Mouse (Mus musculus): ENCODE measurements around the gene Srpk1. TPM values are rescaled to one million over a fixed set of nuclear protein-coding genes. Genes with fewer than 3 reads are reported as not detected.
"Not testable (repeated sequence)": the region's sequence is repeated elsewhere in the genome, so short reads cannot be mapped to it uniquely, and the experiment has no call there.

The Srpk1 gene
- polyA plus RNA-seq, 1 experiment from 2014 or later = 105 TPM

DNA sequence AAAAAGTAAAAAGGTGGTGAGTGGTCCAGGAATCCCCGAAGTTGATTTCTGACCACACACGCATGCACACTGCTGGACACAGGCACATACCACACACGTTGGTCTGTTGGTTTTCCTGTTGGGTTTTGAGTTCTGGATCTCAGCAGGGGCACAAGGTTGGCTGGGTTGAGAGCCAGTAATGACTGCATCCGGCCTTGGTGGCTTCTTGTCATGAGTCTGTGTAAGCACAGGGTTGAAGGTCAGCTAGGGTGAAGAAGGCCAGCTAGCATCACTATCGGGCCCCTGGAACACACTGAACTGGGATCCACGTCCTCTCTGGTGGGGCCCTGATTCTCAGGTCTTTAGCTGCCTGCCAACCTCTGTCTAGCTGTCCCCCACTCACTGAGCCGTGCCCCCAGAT is 50.0 kb downstream of the Srpk1 start:
- Histone ChIP-seq H3K27me3 (peaks cover 25% of the 10 kb centered on the region; the same call in 1 of the 2 replicates), H3K9ac (no peak overlapping the region), H3K9me3 (no peaks in the 10 kb centered on the region), H3K4me3 (no peak overlapping the region), H3K4me1 (replicated peaks) (peaks cover 13% of the 10 kb centered on the region), H3K36me3 (no peaks in the 10 kb centered on the region), H3K4me2 (no peak overlapping the region), H3K27ac (no peak overlapping the region)
- ATAC-seq (ENCODE audit: low FRiP score) = no peak
- WGBS = 87% methylated on average over 7 of the region's 7 CpGs

DNA sequence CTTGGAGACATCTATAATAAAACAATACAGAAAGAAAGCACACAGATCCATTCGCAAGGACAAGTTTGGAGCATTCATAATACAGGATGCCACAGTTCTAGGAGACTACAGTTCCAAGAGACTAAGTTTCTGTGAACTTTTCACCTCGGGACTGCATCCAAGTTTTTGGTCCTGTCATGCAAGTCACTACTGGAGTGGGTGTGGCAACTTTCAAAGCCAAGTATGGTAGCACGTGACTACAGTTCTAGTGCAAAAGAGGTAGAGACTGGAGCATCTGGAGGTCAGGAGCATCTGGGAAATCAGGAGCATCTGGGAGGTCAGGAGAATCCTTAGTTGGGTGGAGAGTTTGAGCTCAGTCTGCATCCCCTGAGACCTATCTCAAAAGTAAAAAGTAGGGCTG is 50.6 kb downstream of the Srpk1 start:
- Histone ChIP-seq H3K9ac (no peak overlapping the region), H3K27ac (no peak overlapping the region), H3K27me3 (peaks cover 24% of the 10 kb centered on the region; the same call in 1 of the 2 replicates), H3K4me1 (replicated peaks) (peaks cover 13% of the 10 kb centered on the region), H3K9me3 (no peaks in the 10 kb centered on the region), H3K4me2 (no peak overlapping the region), H3K36me3 (no peaks in the 10 kb centered on the region), H3K4me3 (no peak overlapping the region)
- ATAC-seq (ENCODE audit: low FRiP score) = no peak
- 88% methylated on average over 3 of the region's 3 CpGs for WGBS

DNA sequence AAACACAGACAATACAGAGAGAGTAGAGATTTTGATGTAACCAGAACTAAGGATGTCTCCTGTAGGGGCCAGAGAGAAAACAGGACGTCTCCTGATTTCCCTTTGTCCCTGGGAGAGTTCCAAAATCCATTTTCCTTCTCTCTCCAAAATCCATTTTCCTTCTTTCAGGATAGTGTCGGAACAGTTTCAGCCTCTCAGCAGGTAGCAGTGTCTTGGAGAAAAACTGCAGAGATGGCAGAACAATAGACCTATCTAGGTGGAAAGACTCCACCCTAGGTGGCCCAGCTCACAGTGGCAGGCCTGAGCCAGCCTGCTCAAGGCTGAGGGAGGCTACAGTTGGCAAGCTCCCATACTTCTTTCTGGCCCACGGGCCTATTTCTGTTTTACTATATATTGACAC is 55.0 kb downstream of the Srpk1 start:
- no peak overlapping the region for H3K4me2 ChIP-seq
- no peak overlapping the region for H3K9ac ChIP-seq
- H3K36me3 ChIP-seq = no peaks in the 10 kb centered on the region
- WGBS = 17% methylated on average over 3 of the region's 3 CpGs
- no peak for ATAC-seq (ENCODE audit: low FRiP score)
- H3K27ac ChIP-seq = no peak overlapping the region
- H3K4me1 ChIP-seq (replicated peaks) = no peaks in the 10 kb centered on the region
- H3K4me3 ChIP-seq = no peak overlapping the region
- H3K27me3 ChIP-seq = no peaks in the 10 kb centered on the region
- H3K9me3 ChIP-seq = no peaks in the 10 kb centered on the region

DNA sequence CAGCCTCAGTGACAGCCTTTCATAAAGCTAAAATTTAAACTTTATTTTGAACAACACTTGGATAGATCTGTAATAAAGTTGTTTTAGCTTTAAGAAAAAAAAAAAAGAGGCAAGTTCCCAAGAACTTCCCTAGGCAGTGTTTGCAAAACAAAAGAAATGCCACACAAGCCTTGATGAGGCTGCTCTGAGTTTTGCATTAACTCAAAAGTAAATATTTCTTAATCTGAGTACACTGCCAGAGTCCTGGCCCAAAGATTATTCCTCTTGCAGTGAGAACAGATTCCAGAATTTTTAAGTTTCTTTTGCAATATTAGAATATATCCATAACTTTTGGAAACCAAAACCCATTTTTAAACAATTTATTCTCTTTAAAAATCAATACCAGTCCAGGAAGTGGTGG is 57.3 kb downstream of the Srpk1 start:
- no peaks in the 10 kb centered on the region for H3K27me3 ChIP-seq
- H3K4me3 ChIP-seq = no peak overlapping the region
- ATAC-seq (ENCODE audit: low FRiP score) = no peak

DNA sequence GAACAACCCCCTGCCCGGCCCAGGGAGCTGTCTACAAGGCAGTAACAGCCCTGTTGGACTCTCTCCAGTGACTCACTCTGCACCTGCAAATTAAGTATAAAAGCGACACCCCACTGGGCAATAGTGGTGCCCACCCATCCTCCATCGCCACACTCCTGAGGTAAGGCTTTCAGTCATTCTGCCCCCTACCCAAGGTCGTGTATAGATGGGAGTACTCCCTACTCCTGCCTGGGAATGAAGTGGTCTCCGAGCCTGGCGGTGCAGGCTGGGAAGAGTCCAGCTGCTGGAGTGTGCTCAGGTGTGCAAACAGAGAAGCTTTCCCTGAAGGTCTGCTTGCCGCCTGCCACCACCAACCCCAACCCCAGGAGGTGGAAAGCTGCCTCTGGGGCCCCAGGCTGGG is 60.9 kb downstream of the Srpk1 start:
- H3K9ac ChIP-seq = no peak overlapping the region
- no peak for ATAC-seq (ENCODE audit: low FRiP score)
- no peak overlapping the region for H3K4me3 ChIP-seq
- no peaks in the 10 kb centered on the region for H3K27me3 ChIP-seq
- no peaks in the 10 kb centered on the region for H3K4me1 ChIP-seq (replicated peaks)
- no peaks in the 10 kb centered on the region for H3K36me3 ChIP-seq
- no peaks in the 10 kb centered on the region for H3K9me3 ChIP-seq
- H3K27ac ChIP-seq = no peak overlapping the region
- WGBS = 65% methylated on average over 7 of the region's 7 CpGs
- no peak overlapping the region for H3K4me2 ChIP-seq

More for the DNA sequence above, 57.3 kb downstream of the Srpk1 start:
- no peaks in the 10 kb centered on the region for H3K36me3 ChIP-seq
- H3K9ac ChIP-seq = no peak overlapping the region
- H3K27ac ChIP-seq = no peak overlapping the region
- no peaks in the 10 kb centered on the region for H3K4me1 ChIP-seq (replicated peaks)
- H3K9me3 ChIP-seq = no peaks in the 10 kb centered on the region
- no peak overlapping the region for H3K4me2 ChIP-seq

DNA sequence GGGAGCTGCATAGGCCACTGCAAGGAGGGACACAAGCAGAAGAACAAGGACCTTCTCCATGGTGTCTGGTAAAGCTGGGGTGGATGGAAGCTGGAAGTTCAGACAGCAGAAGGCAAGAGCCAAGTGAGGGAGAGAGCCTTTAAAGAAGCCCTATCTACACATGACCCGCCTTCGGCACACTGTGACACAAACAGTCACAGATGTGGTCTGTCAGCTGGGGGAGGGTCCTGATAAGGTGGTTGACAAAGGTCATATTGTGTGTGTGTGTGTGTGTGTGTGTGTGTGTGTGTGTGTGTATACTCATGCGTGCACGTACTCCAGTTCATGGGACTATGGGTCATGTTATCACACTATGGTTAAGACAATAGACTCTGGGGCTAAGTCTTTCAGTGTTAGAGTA is 61.9 kb downstream of the Srpk1 start, which contains the start of gene Clps:
Gene Clps (minus strand): TSS at position 169 of the 400 bp plus-strand sequence.
- Histone ChIP-seq H3K27me3 (no peaks in the 10 kb centered on the region), H3K9ac (no peak within 1 kb of the TSS), H3K4me3 (no peak within 1 kb of the TSS), H3K4me2 (no peak within 1 kb of the TSS), H3K9me3 (no peaks in the 10 kb centered on the region), H3K36me3 (no peaks in the 10 kb centered on the region), H3K4me1 (replicated peaks) (no peaks in the 10 kb centered on the region), H3K27ac (no peak within 1 kb of the TSS)
- no peak for ATAC-seq (ENCODE audit: low FRiP score)
- WGBS = 99% methylated on average over 4 of the region's 4 CpGs

DNA sequence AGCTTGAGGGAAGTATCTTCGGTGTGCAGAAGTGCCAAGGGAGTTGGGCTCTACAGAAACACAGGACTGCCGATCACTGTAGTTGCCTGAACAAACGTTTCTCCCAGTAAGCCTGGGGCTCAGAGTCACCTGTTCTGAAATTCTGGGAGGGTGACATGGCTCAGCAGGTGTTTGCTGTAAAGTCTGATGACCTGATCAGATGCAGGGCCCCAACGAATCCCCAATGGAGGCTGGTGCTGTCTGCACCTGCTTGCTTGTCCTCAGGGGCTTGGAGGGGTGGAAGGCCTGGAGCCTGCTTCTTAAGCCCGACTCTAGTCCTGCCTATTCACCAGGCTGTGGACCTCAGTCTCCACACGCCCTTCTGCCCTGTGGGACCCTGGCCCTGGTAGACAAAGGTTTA is 64.7 kb downstream of the Srpk1 start:
- H3K4me3 ChIP-seq = no peak overlapping the region
- 0 out of 2 replicates have a peak, but pooled peaks cover 4% of the 10 kb centered on the region for H3K4me1 ChIP-seq (replicated peaks)
- H3K36me3 ChIP-seq = no peaks in the 10 kb centered on the region
- no peaks in the 10 kb centered on the region for H3K27me3 ChIP-seq
- no peak overlapping the region for H3K27ac ChIP-seq
- no peak overlapping the region for H3K9ac ChIP-seq
- no peak for ATAC-seq (ENCODE audit: low FRiP score)
- 78% methylated on average over 6 of the region's 6 CpGs for WGBS
- no peaks in the 10 kb centered on the region for H3K9me3 ChIP-seq
- H3K4me2 ChIP-seq = no peak overlapping the region

DNA sequence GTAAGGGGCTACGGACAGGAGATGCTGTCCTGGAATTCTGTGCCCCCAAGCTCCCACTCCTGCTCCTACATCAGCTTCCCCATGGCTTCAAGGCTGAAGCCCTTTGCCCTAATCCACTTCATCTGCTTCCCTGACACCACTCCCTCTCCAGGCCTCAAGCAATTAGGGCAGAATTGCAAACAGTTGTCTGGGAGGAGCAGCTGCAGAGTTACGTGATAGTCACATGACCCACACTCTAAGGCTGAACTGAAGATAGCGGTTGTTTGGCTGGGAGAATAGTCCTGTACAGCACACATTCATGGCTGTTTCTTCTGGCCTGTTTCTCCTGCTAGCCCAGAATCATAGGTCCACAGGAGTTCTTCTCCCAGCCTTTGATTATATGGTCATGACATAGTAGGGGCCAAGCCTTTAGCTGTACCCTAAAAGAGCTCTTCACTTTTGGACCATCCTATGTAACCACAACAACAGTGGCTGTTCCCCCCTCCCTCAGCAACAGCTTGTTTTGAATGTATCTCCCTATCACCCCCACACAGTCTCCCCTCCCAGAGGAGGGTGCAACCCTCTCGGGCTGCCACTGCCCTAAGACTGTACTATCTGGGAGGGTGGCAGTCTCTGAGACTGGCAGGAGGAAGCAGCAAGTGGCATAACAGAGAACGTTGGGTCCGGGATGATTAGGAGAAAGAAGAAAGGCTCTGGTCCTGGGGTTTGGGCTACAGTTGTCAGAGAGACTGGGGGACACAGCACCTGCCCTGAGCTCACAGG is 65.7 kb downstream of the Srpk1 start:
- Histone ChIP-seq H3K4me1 (replicated peaks) (0 out of 2 replicates have a peak, but pooled peaks cover 4% of the 10 kb centered on the region), H3K9me3 (no peaks in the 10 kb centered on the region), H3K36me3 (no peaks in the 10 kb centered on the region), H3K4me2 (no peak overlapping the region), H3K27me3 (no peaks in the 10 kb centered on the region), H3K27ac (no peak overlapping the region), H3K9ac (no peak overlapping the region), H3K4me3 (no peak overlapping the region)
- 56% methylated on average over 6 of the region's 6 CpGs for WGBS
- ATAC-seq (ENCODE audit: low FRiP score) = no peak

DNA sequence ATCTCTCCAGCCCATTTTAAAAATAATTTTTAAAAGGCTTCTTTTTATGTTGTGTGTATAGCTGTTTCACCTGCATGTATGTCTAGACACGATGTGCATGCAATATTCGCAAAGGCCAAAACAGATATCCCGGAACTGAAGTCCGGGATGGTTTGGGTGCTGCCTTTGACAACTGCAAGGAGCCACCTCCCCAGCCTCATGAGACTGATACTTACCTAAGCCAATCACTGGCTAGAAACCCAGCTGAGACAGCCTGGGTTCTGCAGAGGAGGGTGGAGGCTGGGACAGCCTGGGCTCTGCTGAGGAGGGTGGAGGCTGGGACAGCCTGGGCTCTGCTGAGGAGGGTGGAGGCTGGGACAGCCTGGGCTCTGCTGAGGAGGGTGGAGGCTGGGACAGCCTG is 68.5 kb downstream of the Srpk1 start:
- ATAC-seq (ENCODE audit: low FRiP score); H3K4me2 ChIP-seq; H3K27ac ChIP-seq; H3K9me3 ChIP-seq; H3K36me3 ChIP-seq; H3K27me3 ChIP-seq; H3K4me1 ChIP-seq (replicated peaks); H3K4me3 ChIP-seq; H3K9ac ChIP-seq: not testable (repeated sequence)
- 87% methylated on average over 4 of the region's 4 CpGs for WGBS

DNA sequence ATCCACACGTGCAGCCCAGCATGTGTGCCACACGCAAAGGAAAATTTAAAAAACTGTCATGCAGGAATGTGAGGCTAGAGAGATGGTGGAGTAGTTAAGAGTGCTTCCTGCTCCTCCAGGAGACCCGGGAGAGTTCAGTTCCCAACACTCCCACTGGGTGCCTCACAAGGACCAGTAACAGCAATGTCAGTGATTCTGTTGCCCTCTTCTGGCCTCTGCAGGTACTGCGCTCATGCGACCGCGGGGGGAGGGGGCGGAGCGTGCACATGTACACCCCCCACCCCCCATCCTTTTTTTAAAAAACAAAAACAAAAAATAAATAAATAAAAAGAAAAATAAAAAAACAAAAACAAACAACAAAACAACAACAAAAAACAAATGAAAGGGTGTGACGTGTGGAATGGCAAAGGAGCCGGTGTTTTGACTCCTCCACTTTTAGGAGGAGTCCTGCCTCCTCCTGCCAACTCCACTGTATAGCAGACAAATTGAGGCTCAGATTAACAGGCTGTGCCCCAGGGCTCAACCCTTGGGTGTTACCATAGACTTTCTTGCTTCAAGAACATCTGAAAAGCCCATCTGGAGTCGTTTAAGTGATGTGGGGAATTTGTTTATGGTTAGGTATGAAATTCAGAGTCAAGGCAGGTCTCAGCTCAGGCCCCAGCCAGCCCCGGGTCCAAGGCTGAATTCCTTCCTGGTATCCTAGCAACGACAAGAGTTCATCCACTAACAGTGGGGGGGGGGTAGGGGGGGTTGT is 69.3 kb downstream of the Srpk1 start:
- Histone ChIP-seq H3K27me3 (no peaks in the 10 kb centered on the region), H3K27ac (no peak overlapping the region), H3K4me3 (no peak overlapping the region), H3K4me1 (replicated peaks) (0 out of 2 replicates have a peak, but pooled peaks cover 4% of the 10 kb centered on the region), H3K4me2 (no peak overlapping the region), H3K36me3 (no peaks in the 10 kb centered on the region), H3K9me3 (no peaks in the 10 kb centered on the region), H3K9ac (no peak overlapping the region)
- WGBS = 7% methylated on average over 14 of the region's 14 CpGs
- no peak for ATAC-seq (ENCODE audit: low FRiP score)

DNA sequence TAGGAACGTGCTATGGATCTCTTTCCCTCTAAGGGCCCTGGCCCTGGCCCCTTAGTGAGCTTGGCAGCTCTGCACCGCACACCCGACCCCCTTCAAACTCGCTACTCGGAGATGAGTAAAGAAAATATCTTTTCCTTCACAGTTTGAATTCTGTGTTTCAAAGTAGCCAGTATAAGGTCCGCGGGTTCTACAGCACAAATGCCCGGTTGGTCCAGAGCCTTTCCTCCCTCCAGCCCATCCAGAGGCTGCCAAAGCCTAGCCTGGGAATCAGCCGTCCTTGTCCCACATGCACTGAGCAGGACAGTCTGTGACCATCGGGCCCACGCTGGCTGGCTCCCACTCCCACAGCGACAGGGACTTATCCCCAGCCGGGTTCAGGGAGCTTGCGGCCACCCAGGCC is 73.4 kb downstream of the Srpk1 start, which contains the start of gene Clpsl2:
Gene Clpsl2 (plus strand): TSS at position 301 of the 400 bp plus-strand sequence.
- Histone ChIP-seq H3K4me3 (no peak within 1 kb of the TSS), H3K9me3 (no peaks in the 10 kb centered on the region), H3K27ac (no peak within 1 kb of the TSS), H3K36me3 (no peaks in the 10 kb centered on the region), H3K9ac (no peak within 1 kb of the TSS), H3K4me1 (replicated peaks) (0 out of 2 replicates have a peak, but pooled peaks cover 4% of the 10 kb centered on the region), H3K27me3 (no peaks in the 10 kb centered on the region), H3K4me2 (no peak within 1 kb of the TSS)
- 75% methylated on average over 14 of the region's 14 CpGs for WGBS
- no peak for ATAC-seq (ENCODE audit: low FRiP score)

DNA sequence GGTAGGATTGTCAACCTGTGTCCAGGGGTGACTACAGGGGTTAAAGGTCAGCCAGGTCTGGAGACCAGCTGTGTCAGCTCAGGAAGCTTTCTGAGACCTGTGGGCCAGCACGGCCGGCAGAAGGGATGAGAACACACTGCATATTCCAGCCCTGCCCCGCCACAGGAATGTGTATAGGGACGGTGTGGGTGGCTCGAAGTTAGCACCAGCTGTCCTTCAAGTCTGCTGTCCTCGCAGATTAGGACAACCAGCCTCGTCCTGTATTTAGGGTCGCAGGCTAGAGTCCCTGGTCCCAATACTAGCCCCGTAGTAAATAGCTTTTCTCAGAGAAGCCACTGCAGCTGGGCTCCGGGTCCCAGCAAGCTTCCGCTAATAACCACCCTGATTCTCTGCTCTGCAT is 74.0 kb downstream of the Srpk1 start:
- H3K4me2 ChIP-seq = no peak overlapping the region
- no peak overlapping the region for H3K9ac ChIP-seq
- 0 out of 2 replicates have a peak, but pooled peaks cover 3% of the 10 kb centered on the region for H3K4me1 ChIP-seq (replicated peaks)
- no peak overlapping the region for H3K4me3 ChIP-seq
- H3K27me3 ChIP-seq = no peaks in the 10 kb centered on the region
- no peak overlapping the region for H3K27ac ChIP-seq
- no peaks in the 10 kb centered on the region; the same call in 1 of the 2 replicates for H3K9me3 ChIP-seq
- 78% methylated on average over 11 of the region's 11 CpGs for WGBS
- ATAC-seq (ENCODE audit: low FRiP score) = no peak
- H3K36me3 ChIP-seq = no peaks in the 10 kb centered on the region

Measured in hindbrain, embryonic 13.5 days (tissue).